Mouse (Mus musculus) mammary gland, adult 2 months (tissue): ENCODE results near the gene BC005624. TPM values are rescaled to one million over a fixed set of nuclear protein-coding genes. Genes with fewer than 3 reads are reported as not detected.

Experiments
- polyA plus RNA-seq: library from polyadenylated mRNA; depleted of rRNA; stranded (reverse); fragments of >200 nt; gene quantifications from 2 replicates; pipeline ENCODE4 v1.2.3, GENCODE M21; 2012; ENCODE audit warnings: low replicate concordance; rRNA removed

The BC005624 gene
- 15.3 and 26.7 TPM in 2 replicates for polyA plus RNA-seq

GRCm38 (mm10) chr2:30981790-30982513 is at the start of gene BC005624, which contains the start of gene Usp20:
Gene BC005624 (minus strand): TSS chr2:30982201.
Gene Usp20 (plus strand): TSS chr2:30982279.

GRCm38 (mm10) chr2:30967352-30968327 is 14.4 kb downstream of the BC005624 start, which contains the start of gene Tor1a:
Gene Tor1a (minus strand): TSS chr2:30967933.

GRCm38 (mm10) chr2:30952824-30953490 is 29.0 kb downstream of the BC005624 start, which contains the start of gene Tor1b:
Gene Tor1b (plus strand): TSS chr2:30952959.

GRCm38 (mm10) chr2:30929483-30930045 is 52.4 kb downstream of the BC005624 start, which contains the start of gene Ptges:
Gene Ptges (minus strand): TSS chr2:30929863.

Other genes starting within 250 kb of the BC005624 start
- gene 1700001O22Rik, start 178.5 kb downstream of the BC005624 start, polyA plus RNA-seq: 1.4 and 3.2 TPM in 2 replicates
- 28.6 and 37.2 TPM in 2 replicates for gene Ntmt1, start 174.4 kb downstream of the BC005624 start, polyA plus RNA-seq
- 32.2 and 65.8 TPM in 2 replicates for gene Asb6, start 151.9 kb downstream of the BC005624 start, polyA plus RNA-seq
- gene Prrx2, start 147.2 kb downstream of the BC005624 start, polyA plus RNA-seq: 31.2 and 44.3 TPM in 2 replicates
- 120 and 129 TPM in 2 replicates for gene Ptges, start 52.3 kb downstream of the BC005624 start, polyA plus RNA-seq
- 26.8 and 33.4 TPM in 2 replicates for gene Tor1b, start 29.2 kb downstream of the BC005624 start, polyA plus RNA-seq
- gene Tor1a, start 14.3 kb downstream of the BC005624 start, polyA plus RNA-seq: 37.6 and 46.1 TPM in 2 replicates
- 19.3 and 21.0 TPM in 2 replicates for gene Usp20, start 78 bp upstream of the BC005624 start, polyA plus RNA-seq
- gene Fnbp1, start 159.8 kb upstream of the BC005624 start, polyA plus RNA-seq: 65.8 and 75.6 TPM in 2 replicates
- 23.4 and 30.0 TPM in 2 replicates for gene Gpr107, start 170.1 kb upstream of the BC005624 start, polyA plus RNA-seq